Mouse (Mus musculus): ENCODE data around the gene Gm10721. TPM values are rescaled to one million over a fixed set of nuclear protein-coding genes. Genes with fewer than 3 reads are reported as not detected.
"Not testable (repeated sequence)": the region's sequence is repeated elsewhere in the genome, so short reads cannot be mapped to it uniquely, and the experiment has no call there.

Gm10721 gene
- polyA plus RNA-seq, 1 experiment: not detected

- H3K27ac ChIP-seq (ENCODE audit: insufficient read depth, low read depth, low read length); H3K4me3 ChIP-seq (ENCODE audit: low read depth, low read length); H3K4me1 ChIP-seq (ENCODE audit: control insufficient read depth, insufficient read depth, insufficient read length, low read length); H3K36me3 ChIP-seq (ENCODE audit: control insufficient read depth, insufficient read depth, low read length); H3K27me3 ChIP-seq (ENCODE audit: control insufficient read depth, insufficient read depth, low read length): not testable (repeated sequence)
- 76% methylated on average over 5 of the region's 6 CpGs for WGBS
Measured at GRCm38 (mm10) chr9:3015896-3016295, 3.0 kb downstream of the Gm10721 start.

GRCm38 (mm10) chr9:3017108-3017507 is 4.2 kb downstream of the Gm10721 start, which contains the start of gene Gm10719:
Gene Gm10719, plus strand, starts transcription at chr9:3017408.
- not testable (repeated sequence) for H3K27ac ChIP-seq (ENCODE audit: insufficient read depth, low read depth, low read length); H3K4me3 ChIP-seq (ENCODE audit: low read depth, low read length); H3K36me3 ChIP-seq (ENCODE audit: control insufficient read depth, insufficient read depth, low read length); H3K27me3 ChIP-seq (ENCODE audit: control insufficient read depth, insufficient read depth, low read length); H3K4me1 ChIP-seq (ENCODE audit: control insufficient read depth, insufficient read depth, insufficient read length, low read length)
- 58% methylated on average over 1 of the region's 9 CpGs for WGBS

GRCm38 (mm10) chr9:3018944-3019343 is 6.0 kb downstream of the Gm10721 start:
- H3K27ac ChIP-seq (ENCODE audit: insufficient read depth, low read depth, low read length); H3K27me3 ChIP-seq (ENCODE audit: control insufficient read depth, insufficient read depth, low read length); H3K4me3 ChIP-seq (ENCODE audit: low read depth, low read length); H3K4me1 ChIP-seq (ENCODE audit: control insufficient read depth, insufficient read depth, insufficient read length, low read length); H3K36me3 ChIP-seq (ENCODE audit: control insufficient read depth, insufficient read depth, low read length): not testable (repeated sequence)
- WGBS: 62% methylated on average over 9 of the region's 9 CpGs

- H3K4me3 ChIP-seq (ENCODE audit: low read depth, low read length); H3K36me3 ChIP-seq (ENCODE audit: control insufficient read depth, insufficient read depth, low read length); H3K27ac ChIP-seq (ENCODE audit: insufficient read depth, low read depth, low read length); H3K27me3 ChIP-seq (ENCODE audit: control insufficient read depth, insufficient read depth, low read length); H3K4me1 ChIP-seq (ENCODE audit: control insufficient read depth, insufficient read depth, insufficient read length, low read length): not testable (repeated sequence)
- 78% methylated on average over 17 of the region's 19 CpGs for WGBS
Measured at GRCm38 (mm10) chr9:3019835-3020727, 7.1 kb downstream of the Gm10721 start.

GRCm38 (mm10) chr9:3022316-3023008 is 9.5 kb downstream of the Gm10721 start:
- H3K36me3 ChIP-seq (ENCODE audit: control insufficient read depth, insufficient read depth, low read length); H3K27ac ChIP-seq (ENCODE audit: insufficient read depth, low read depth, low read length); H3K4me3 ChIP-seq (ENCODE audit: low read depth, low read length); H3K4me1 ChIP-seq (ENCODE audit: control insufficient read depth, insufficient read depth, insufficient read length, low read length); H3K27me3 ChIP-seq (ENCODE audit: control insufficient read depth, insufficient read depth, low read length): not testable (repeated sequence)
- WGBS: 81% methylated on average over 11 of the region's 13 CpGs

GRCm38 (mm10) chr9:3023312-3023984 is 10.5 kb downstream of the Gm10721 start, which contains the start of gene Gm10718:
Gene Gm10718, plus strand, starts transcription at chr9:3023547.
- not testable (repeated sequence) for H3K27me3 ChIP-seq (ENCODE audit: control insufficient read depth, insufficient read depth, low read length); H3K4me3 ChIP-seq (ENCODE audit: low read depth, low read length); H3K36me3 ChIP-seq (ENCODE audit: control insufficient read depth, insufficient read depth, low read length); H3K4me1 ChIP-seq (ENCODE audit: control insufficient read depth, insufficient read depth, insufficient read length, low read length); H3K27ac ChIP-seq (ENCODE audit: insufficient read depth, low read depth, low read length)
- WGBS: 76% methylated on average over 12 of the region's 13 CpGs

GRCm38 (mm10) chr9:3023985-3024648 is 11.2 kb downstream of the Gm10721 start:
- H3K4me3 ChIP-seq (ENCODE audit: low read depth, low read length); H3K27ac ChIP-seq (ENCODE audit: insufficient read depth, low read depth, low read length); H3K36me3 ChIP-seq (ENCODE audit: control insufficient read depth, insufficient read depth, low read length); H3K27me3 ChIP-seq (ENCODE audit: control insufficient read depth, insufficient read depth, low read length); H3K4me1 ChIP-seq (ENCODE audit: control insufficient read depth, insufficient read depth, insufficient read length, low read length): not testable (repeated sequence)
- 76% methylated on average over 16 of the region's 16 CpGs for WGBS

GRCm38 (mm10) chr9:3024912-3025467 is 12.1 kb downstream of the Gm10721 start, which contains the start of gene Gm10717:
Gene Gm10717, plus strand, starts transcription at chr9:3025417.
- not testable (repeated sequence) for H3K4me3 ChIP-seq (ENCODE audit: low read depth, low read length); H3K27me3 ChIP-seq (ENCODE audit: control insufficient read depth, insufficient read depth, low read length); H3K27ac ChIP-seq (ENCODE audit: insufficient read depth, low read depth, low read length); H3K4me1 ChIP-seq (ENCODE audit: control insufficient read depth, insufficient read depth, insufficient read length, low read length); H3K36me3 ChIP-seq (ENCODE audit: control insufficient read depth, insufficient read depth, low read length)
- 71% methylated on average over 12 of the region's 12 CpGs for WGBS

GRCm38 (mm10) chr9:3025653-3026052 is 12.7 kb downstream of the Gm10721 start:
- H3K4me1 ChIP-seq (ENCODE audit: control insufficient read depth, insufficient read depth, insufficient read length, low read length); H3K27ac ChIP-seq (ENCODE audit: insufficient read depth, low read depth, low read length); H3K4me3 ChIP-seq (ENCODE audit: low read depth, low read length); H3K27me3 ChIP-seq (ENCODE audit: control insufficient read depth, insufficient read depth, low read length); H3K36me3 ChIP-seq (ENCODE audit: control insufficient read depth, insufficient read depth, low read length): not testable (repeated sequence)
- WGBS: 73% methylated on average over 5 of the region's 6 CpGs

- 79% methylated on average over 5 of the region's 5 CpGs for WGBS
- H3K4me3 ChIP-seq (ENCODE audit: low read depth, low read length); H3K27ac ChIP-seq (ENCODE audit: insufficient read depth, low read depth, low read length); H3K36me3 ChIP-seq (ENCODE audit: control insufficient read depth, insufficient read depth, low read length); H3K4me1 ChIP-seq (ENCODE audit: control insufficient read depth, insufficient read depth, insufficient read length, low read length); H3K27me3 ChIP-seq (ENCODE audit: control insufficient read depth, insufficient read depth, low read length): not testable (repeated sequence)
Measured at GRCm38 (mm10) chr9:3026136-3026535, 13.2 kb downstream of the Gm10721 start.

Data from small intestine, adult 2 months (tissue).